Mouse (Mus musculus): ENCODE results near the gene Pbx3. TPM values are rescaled to one million over a fixed set of nuclear protein-coding genes. Genes with fewer than 3 reads are reported as not detected.

Gene Pbx3
- polyA plus RNA-seq, 1 experiment from 2014 or later, result 35.3 TPM

DNA sequence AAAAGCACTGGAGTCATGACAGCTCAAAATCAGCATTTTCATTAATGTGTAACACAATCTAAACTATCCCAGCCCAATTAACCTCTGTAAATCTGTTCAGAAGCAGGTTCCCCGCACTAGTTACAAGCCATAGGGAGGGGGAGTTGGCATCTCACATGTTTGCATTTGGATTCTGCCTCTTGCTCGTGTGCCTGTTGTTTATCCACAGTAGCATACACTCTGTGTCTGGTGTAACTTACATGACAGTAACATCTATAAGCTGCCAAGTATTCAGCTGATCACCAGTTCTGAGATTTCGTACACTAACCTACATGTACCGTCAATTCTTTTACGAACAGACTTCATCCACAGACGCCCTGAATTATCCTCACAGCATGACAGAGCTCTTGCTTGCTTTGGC is 147.5 kb downstream of the Pbx3 start:
- no peaks in the 10 kb centered on the region for H3K27me3 ChIP-seq (ENCODE audit: control insufficient read depth, insufficient read depth, low read length)
- H3K4me3 ChIP-seq (ENCODE audit: low read depth, low read length), result no peak overlapping the region
- WGBS, result 51% methylated on average over 6 of the region's 6 CpGs
- H3K4me1 ChIP-seq (ENCODE audit: control insufficient read depth, insufficient read depth, low read length), result peaks cover 3% of the 10 kb centered on the region; the same call in 1 of the 2 replicates
- H3K9me3 ChIP-seq (ENCODE audit: control insufficient read depth, low read depth, low read length), result no peaks in the 10 kb centered on the region
- no peaks in the 10 kb centered on the region for H3K36me3 ChIP-seq (ENCODE audit: control insufficient read depth, insufficient read depth, low read length)
- no peak overlapping the region for H3K27ac ChIP-seq (ENCODE audit: low read length)
- no peak overlapping the region for H3K4me2 ChIP-seq (replicated peaks; ENCODE audit: low read depth, low read length)
- no peak overlapping the region for H3K9ac ChIP-seq (replicated peaks; ENCODE audit: low read depth, low read length)
- ATAC-seq (ENCODE audit: insufficient number of reproducible peaks, insufficient read depth, low FRiP score, low read depth), result no peak

DNA sequence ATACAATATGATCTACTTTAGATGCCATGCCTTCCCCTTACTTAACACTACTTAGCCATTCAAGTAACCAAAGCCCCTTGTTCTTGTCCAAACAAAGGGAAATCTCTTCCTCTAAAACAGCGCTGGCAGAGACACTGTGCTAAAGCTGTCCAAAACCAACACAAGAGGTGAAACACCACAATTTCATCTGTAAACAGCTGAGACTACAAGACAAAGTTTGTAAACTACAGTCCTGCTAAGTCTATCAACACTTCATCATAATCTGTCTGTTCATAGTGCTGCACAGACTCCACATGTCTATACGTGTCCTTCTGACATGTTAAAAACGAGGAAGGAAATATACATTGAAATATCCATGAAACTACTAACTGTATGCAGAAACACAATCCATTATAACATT is 151.5 kb downstream of the Pbx3 start:
- H3K36me3 ChIP-seq (ENCODE audit: control insufficient read depth, insufficient read depth, low read length), result no peaks in the 10 kb centered on the region
- ATAC-seq (ENCODE audit: insufficient number of reproducible peaks, insufficient read depth, low FRiP score, low read depth), result no peak

DNA sequence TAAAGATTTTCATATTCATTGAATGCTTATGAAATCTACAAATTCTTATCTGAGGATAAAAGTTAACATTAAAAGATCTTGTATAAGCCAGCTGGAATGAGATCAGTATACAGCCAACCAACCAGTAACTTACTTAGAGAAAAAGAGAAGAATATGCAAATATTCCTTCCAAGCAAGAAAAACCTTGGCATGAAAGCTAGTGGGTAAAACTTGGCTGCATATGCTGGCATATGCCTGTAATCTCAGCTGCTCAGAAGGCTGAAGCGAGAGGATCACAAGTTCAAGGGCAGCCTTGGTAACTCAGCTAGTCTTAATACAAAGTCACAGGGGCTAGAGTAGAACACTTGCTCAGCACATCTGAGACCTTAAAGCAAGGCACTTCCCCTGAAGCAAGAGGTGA is 153.8 kb downstream of the Pbx3 start:
- WGBS, result 92% methylated on average over 1 of the region's 1 CpGs
- Histone ChIP-seq H3K27ac (ENCODE audit: low read length) (no peak overlapping the region), H3K9ac (replicated peaks; ENCODE audit: low read depth, low read length) (no peak overlapping the region), H3K27me3 (ENCODE audit: control insufficient read depth, insufficient read depth, low read length) (no peaks in the 10 kb centered on the region), H3K4me1 (ENCODE audit: control insufficient read depth, insufficient read depth, low read length) (no peaks in the 10 kb centered on the region), H3K4me2 (replicated peaks; ENCODE audit: low read depth, low read length) (no peak overlapping the region), H3K4me3 (ENCODE audit: low read depth, low read length) (no peak overlapping the region), H3K36me3 (ENCODE audit: control insufficient read depth, insufficient read depth, low read length) (no peaks in the 10 kb centered on the region), H3K9me3 (ENCODE audit: control insufficient read depth, low read depth, low read length) (no peaks in the 10 kb centered on the region)
- no peak for ATAC-seq (ENCODE audit: insufficient number of reproducible peaks, insufficient read depth, low FRiP score, low read depth)

More for the DNA sequence above, 151.5 kb downstream of the Pbx3 start:
- no peaks in the 10 kb centered on the region for H3K4me1 ChIP-seq (ENCODE audit: control insufficient read depth, insufficient read depth, low read length)
- no peak overlapping the region for H3K27ac ChIP-seq (ENCODE audit: low read length)
- no peaks in the 10 kb centered on the region for H3K27me3 ChIP-seq (ENCODE audit: control insufficient read depth, insufficient read depth, low read length)
- H3K4me3 ChIP-seq (ENCODE audit: low read depth, low read length), result no peak overlapping the region
- H3K4me2 ChIP-seq (replicated peaks; ENCODE audit: low read depth, low read length), result no peak overlapping the region
- no peak overlapping the region for H3K9ac ChIP-seq (replicated peaks; ENCODE audit: low read depth, low read length)
- no peaks in the 10 kb centered on the region for H3K9me3 ChIP-seq (ENCODE audit: control insufficient read depth, low read depth, low read length)
- 76% methylated on average over 3 of the region's 3 CpGs for WGBS

DNA sequence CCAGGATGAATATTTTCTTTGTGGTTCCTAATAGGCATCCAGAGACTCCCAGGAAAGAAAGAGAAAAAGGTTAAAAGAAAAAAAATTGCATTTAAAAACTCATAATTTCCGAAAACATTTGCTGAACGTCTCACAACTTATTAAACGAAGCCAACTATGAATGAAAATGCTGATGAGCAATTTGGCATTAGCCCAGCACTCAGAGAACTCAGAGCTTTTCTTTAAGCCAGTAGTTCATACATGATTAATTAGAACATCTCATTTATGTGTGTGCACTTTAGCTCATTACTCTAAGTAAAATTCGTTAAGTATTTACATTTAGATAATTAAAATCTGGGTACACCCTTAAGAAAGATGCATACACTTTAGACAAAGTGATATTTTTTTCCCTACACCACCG is 155.3 kb downstream of the Pbx3 start:
- no peak for ATAC-seq (ENCODE audit: insufficient number of reproducible peaks, insufficient read depth, low FRiP score, low read depth)
- Histone ChIP-seq H3K27me3 (ENCODE audit: control insufficient read depth, insufficient read depth, low read length) (no peaks in the 10 kb centered on the region), H3K4me3 (ENCODE audit: low read depth, low read length) (no peak overlapping the region), H3K4me1 (ENCODE audit: control insufficient read depth, insufficient read depth, low read length) (no peaks in the 10 kb centered on the region), H3K4me2 (replicated peaks; ENCODE audit: low read depth, low read length) (no peak overlapping the region), H3K36me3 (ENCODE audit: control insufficient read depth, insufficient read depth, low read length) (no peaks in the 10 kb centered on the region; the same call in 1 of the 2 replicates), H3K27ac (ENCODE audit: low read length) (no peak overlapping the region; the same call in 1 of the 2 replicates), H3K9me3 (ENCODE audit: control insufficient read depth, low read depth, low read length) (no peaks in the 10 kb centered on the region), H3K9ac (replicated peaks; ENCODE audit: low read depth, low read length) (no peak overlapping the region)
- WGBS, result 73% methylated on average over 5 of the region's 5 CpGs

DNA sequence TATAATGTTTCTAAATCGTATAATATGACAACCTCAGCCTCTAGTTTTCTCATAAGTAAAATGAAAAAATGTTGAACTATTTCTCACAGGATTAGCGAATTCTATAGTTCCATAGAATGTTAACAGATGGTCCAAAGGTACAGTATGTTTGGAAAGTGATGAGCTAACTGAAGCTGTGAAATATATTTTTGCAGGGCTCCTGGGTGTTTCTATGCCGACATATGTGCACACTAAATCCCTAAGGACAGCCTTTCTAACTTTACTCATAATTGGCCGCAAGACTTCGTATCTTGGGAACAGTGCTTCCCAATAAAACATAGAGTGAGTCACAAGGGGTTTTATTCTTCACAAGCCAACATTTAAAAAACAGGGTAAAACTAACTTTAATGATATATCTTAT is 157.4 kb downstream of the Pbx3 start:
- Histone ChIP-seq H3K27ac (ENCODE audit: low read length) (no peak overlapping the region), H3K9ac (replicated peaks; ENCODE audit: low read depth, low read length) (no peak overlapping the region), H3K9me3 (ENCODE audit: control insufficient read depth, low read depth, low read length) (no peaks in the 10 kb centered on the region), H3K27me3 (ENCODE audit: control insufficient read depth, insufficient read depth, low read length) (no peaks in the 10 kb centered on the region), H3K4me3 (ENCODE audit: low read depth, low read length) (no peak overlapping the region), H3K4me1 (ENCODE audit: control insufficient read depth, insufficient read depth, low read length) (no peaks in the 10 kb centered on the region), H3K4me2 (replicated peaks; ENCODE audit: low read depth, low read length) (no peak overlapping the region), H3K36me3 (ENCODE audit: control insufficient read depth, insufficient read depth, low read length) (no peaks in the 10 kb centered on the region; the same call in 1 of the 2 replicates)
- no peak for ATAC-seq (ENCODE audit: insufficient number of reproducible peaks, insufficient read depth, low FRiP score, low read depth)
- 83% methylated on average over 5 of the region's 5 CpGs for WGBS

DNA sequence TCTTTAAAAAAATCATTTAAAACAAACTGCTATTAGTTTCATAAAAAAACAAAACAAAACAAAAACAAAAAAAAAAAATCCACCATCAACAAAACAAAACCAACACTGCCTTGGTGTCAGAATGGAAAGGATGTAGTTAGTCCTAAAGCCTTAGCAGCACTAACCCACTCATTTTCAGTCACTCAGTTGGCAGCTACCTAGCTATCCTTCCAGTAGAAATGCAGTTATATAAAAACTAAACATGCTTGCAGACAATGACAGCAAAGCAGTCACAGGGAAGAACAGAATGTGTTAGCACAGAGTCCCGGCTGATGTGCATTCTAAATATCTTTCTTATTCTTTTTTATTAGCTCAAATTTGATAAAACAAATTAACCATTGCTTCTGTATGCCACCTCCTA is 160.5 kb downstream of the Pbx3 start:
- Histone ChIP-seq H3K27ac (ENCODE audit: low read length) (no peak overlapping the region), H3K36me3 (ENCODE audit: control insufficient read depth, insufficient read depth, low read length) (no peaks in the 10 kb centered on the region; the same call in 1 of the 2 replicates), H3K27me3 (ENCODE audit: control insufficient read depth, insufficient read depth, low read length) (no peaks in the 10 kb centered on the region), H3K9me3 (ENCODE audit: control insufficient read depth, low read depth, low read length) (no peaks in the 10 kb centered on the region), H3K4me2 (replicated peaks; ENCODE audit: low read depth, low read length) (no peak overlapping the region), H3K9ac (replicated peaks; ENCODE audit: low read depth, low read length) (no peak overlapping the region), H3K4me3 (ENCODE audit: low read depth, low read length) (no peak overlapping the region), H3K4me1 (ENCODE audit: control insufficient read depth, insufficient read depth, low read length) (no peaks in the 10 kb centered on the region)
- 94% methylated on average over 1 of the region's 1 CpGs for WGBS
- ATAC-seq (ENCODE audit: insufficient number of reproducible peaks, insufficient read depth, low FRiP score, low read depth), result no peak

DNA sequence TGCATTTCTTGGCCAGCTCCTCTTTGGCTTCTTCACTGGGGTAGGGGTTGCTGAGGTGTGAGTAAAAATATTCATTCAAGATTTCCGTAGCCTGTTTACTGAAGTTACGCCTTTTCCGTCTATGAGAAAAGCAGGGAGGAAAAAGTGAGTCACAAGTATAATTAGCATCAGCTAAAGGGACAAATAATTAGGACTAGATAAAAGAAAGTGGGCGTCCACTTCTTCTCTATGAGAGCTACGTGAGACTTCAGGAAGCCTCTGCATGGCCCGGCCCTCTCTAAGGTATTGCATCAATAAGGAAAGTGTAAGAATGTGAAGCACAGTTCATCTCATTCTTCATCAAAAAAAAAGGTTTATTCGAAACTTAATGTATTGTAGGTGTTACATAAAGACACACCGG is 168.1 kb downstream of the Pbx3 start:
- no peaks in the 10 kb centered on the region for H3K9me3 ChIP-seq (ENCODE audit: control insufficient read depth, low read depth, low read length)
- 93% methylated on average over 8 of the region's 8 CpGs for WGBS
- no peak overlapping the region for H3K4me3 ChIP-seq (ENCODE audit: low read depth, low read length)
- no peak overlapping the region for H3K27ac ChIP-seq (ENCODE audit: low read length)
- no peak for ATAC-seq (ENCODE audit: insufficient number of reproducible peaks, insufficient read depth, low FRiP score, low read depth)
- no peaks in the 10 kb centered on the region for H3K4me1 ChIP-seq (ENCODE audit: control insufficient read depth, insufficient read depth, low read length)
- no peaks in the 10 kb centered on the region for H3K27me3 ChIP-seq (ENCODE audit: control insufficient read depth, insufficient read depth, low read length)
- no peak overlapping the region for H3K9ac ChIP-seq (replicated peaks; ENCODE audit: low read depth, low read length)
- H3K4me2 ChIP-seq (replicated peaks; ENCODE audit: low read depth, low read length), result no peak overlapping the region
- H3K36me3 ChIP-seq (ENCODE audit: control insufficient read depth, insufficient read depth, low read length), result peaks cover 9% of the 10 kb centered on the region; the same call in 1 of the 2 replicates

DNA sequence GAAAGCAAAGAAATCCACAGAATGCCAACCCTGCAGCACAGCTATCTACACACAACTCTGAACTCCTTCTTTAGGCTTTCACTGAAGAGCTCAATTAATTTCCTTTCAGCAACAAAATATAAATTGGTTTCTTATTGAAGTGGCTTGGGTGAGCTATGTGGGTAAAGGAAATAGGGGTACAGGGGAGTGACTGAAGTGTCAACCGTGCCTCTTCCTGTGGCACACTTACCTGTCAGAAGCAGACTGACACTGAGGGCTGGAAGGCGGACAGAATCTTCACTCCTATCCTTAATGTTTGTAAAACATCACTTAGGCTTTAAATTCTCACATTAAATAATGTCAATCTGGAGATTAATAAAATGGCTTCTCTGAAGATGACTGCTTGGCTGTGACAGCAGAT is 168.6 kb downstream of the Pbx3 start:
- Histone ChIP-seq H3K27ac (ENCODE audit: low read length) (no peak overlapping the region), H3K4me1 (ENCODE audit: control insufficient read depth, insufficient read depth, low read length) (no peaks in the 10 kb centered on the region), H3K9ac (replicated peaks; ENCODE audit: low read depth, low read length) (no peak overlapping the region), H3K9me3 (ENCODE audit: control insufficient read depth, low read depth, low read length) (no peaks in the 10 kb centered on the region), H3K36me3 (ENCODE audit: control insufficient read depth, insufficient read depth, low read length) (peaks cover 9% of the 10 kb centered on the region; the same call in 1 of the 2 replicates), H3K4me2 (replicated peaks; ENCODE audit: low read depth, low read length) (no peak overlapping the region), H3K4me3 (ENCODE audit: low read depth, low read length) (no peak overlapping the region), H3K27me3 (ENCODE audit: control insufficient read depth, insufficient read depth, low read length) (no peaks in the 10 kb centered on the region)
- 91% methylated on average over 2 of the region's 2 CpGs for WGBS
- ATAC-seq (ENCODE audit: insufficient number of reproducible peaks, insufficient read depth, low FRiP score, low read depth), result no peak

Measured in stomach, embryonic 14.5 days (tissue).